Mouse (Mus musculus) right cerebral cortex, adult 2 months (tissue): ENCODE measurements at regions not wholly inside any gene's neighbourhood (a gene's known extent, or its start where the extent isn't known, plus 50 kb on each side); places are given as distances from the start of the nearest gene placed in this dataset.
A peak's percentile ranks its signal among the peaks of the same experiment; 100 is the strongest.

Source experiments
- DNase-seq, 2 experiments: peaks; one replicate each; pipeline ENCODE4 v3.0.0; 2021 to 2022; ENCODE audit warnings: low spot score in 2 of 2

- DNase-seq, result no peak
Observed at GRCm38 (mm10) chr1:13424524-13424923, 2010.6 kb downstream of the A830018L16Rik start.

GRCm38 (mm10) chr1:13425601-13426327, 2011.9 kb downstream of the A830018L16Rik start:
- peak in 1 of 2 experiments; percentile 11 for DNase-seq

- DNase-seq, result peak; percentile 26 to 47
Observed at GRCm38 (mm10) chr1:13426328-13427067, 2012.6 kb downstream of the A830018L16Rik start.

- DNase-seq, result no peak
Observed at GRCm38 (mm10) chr1:13427068-13427434, 2013.1 kb downstream of the A830018L16Rik start.

- no peak for DNase-seq
Observed at GRCm38 (mm10) chr1:13427501-13428207, 2013.7 kb downstream of the A830018L16Rik start.

- DNase-seq, result no peak
Observed at GRCm38 (mm10) chr1:13437747-13438394, 2024.0 kb downstream of the A830018L16Rik start.

GRCm38 (mm10) chr1:13442366-13442765, 2028.5 kb downstream of the A830018L16Rik start:
- DNase-seq, result no peak

- DNase-seq, result no peak
Observed at GRCm38 (mm10) chr1:13454534-13454933, 2040.6 kb downstream of the A830018L16Rik start.

GRCm38 (mm10) chr1:13455572-13455971, 2041.7 kb downstream of the A830018L16Rik start:
- DNase-seq, result no peak

GRCm38 (mm10) chr1:13464311-13464710, 2050.4 kb downstream of the A830018L16Rik start:
- no peak for DNase-seq

- no peak for DNase-seq
Observed at GRCm38 (mm10) chr1:13467174-13467573, 2053.3 kb downstream of the A830018L16Rik start.

GRCm38 (mm10) chr1:13467886-13468630, 2054.2 kb downstream of the A830018L16Rik start:
- no peak for DNase-seq

- peak in 1 of 2 experiments; percentile 3 for DNase-seq
Observed at GRCm38 (mm10) chr1:13494727-13495404, 2081.0 kb downstream of the A830018L16Rik start.

GRCm38 (mm10) chr1:13496386-13496785, 2082.5 kb downstream of the A830018L16Rik start:
- no peak for DNase-seq

GRCm38 (mm10) chr1:13500456-13500855, 2086.6 kb downstream of the A830018L16Rik start:
- peak; percentile 45 to 57 for DNase-seq

- no peak for DNase-seq
Observed at GRCm38 (mm10) chr1:13501938-13502337, 2088.0 kb downstream of the A830018L16Rik start.

- no peak for DNase-seq
Observed at GRCm38 (mm10) chr1:13513761-13514160, 2099.9 kb downstream of the A830018L16Rik start.
